Mouse (Mus musculus) C2C12 (cell line): Measurements from ENCODE around the gene Gm10912.

Source experiments
- CTCF ChIP-seq: IDR thresholded peaks from one replicate; pipeline ENCODE4 v1.5.1; 2011; ENCODE audit not compliant: control insufficient read depth, insufficient read depth, insufficient read length
- MAX ChIP-seq: IDR thresholded peaks from one replicate; pipeline ENCODE4 v1.6.1; 2011; ENCODE audit warnings: mild to moderate bottlenecking, control low read depth
- MYOD1 ChIP-seq: IDR thresholded peaks from one replicate; pipeline ENCODE4 v1.6.1; 2011; ENCODE audit warnings: low read depth; ENCODE audit not compliant: control insufficient read depth, insufficient read length
- MYOG ChIP-seq: IDR thresholded peaks from one replicate; pipeline ENCODE4 v1.6.1; 2011; ENCODE audit not compliant: control insufficient read depth, insufficient read length; ENCODE audit errors: extremely low read depth
- USF1 ChIP-seq: IDR thresholded peaks from one replicate; pipeline ENCODE4 v1.6.1; 2011; ENCODE audit warnings: low read depth, mild to moderate bottlenecking, control low read depth, moderate library complexity

- TF ChIP-seq CTCF (no peak), USF1 (no peak), MAX (no peak), MYOG (no peak), MYOD1 (no peak)
Observed at GRCm38 (mm10) chr2:104035595-104035994, 30.0 kb upstream of the Gm10912 start.
